Mouse (Mus musculus) cerebellum, adult 9-11 months (tissue): ENCODE data around the gene Kcnh1.

Source experiments
- DNase-seq: peaks from one replicate; pipeline ENCODE4 v3.0.0; 2022

The Kcnh1 gene

DNA sequence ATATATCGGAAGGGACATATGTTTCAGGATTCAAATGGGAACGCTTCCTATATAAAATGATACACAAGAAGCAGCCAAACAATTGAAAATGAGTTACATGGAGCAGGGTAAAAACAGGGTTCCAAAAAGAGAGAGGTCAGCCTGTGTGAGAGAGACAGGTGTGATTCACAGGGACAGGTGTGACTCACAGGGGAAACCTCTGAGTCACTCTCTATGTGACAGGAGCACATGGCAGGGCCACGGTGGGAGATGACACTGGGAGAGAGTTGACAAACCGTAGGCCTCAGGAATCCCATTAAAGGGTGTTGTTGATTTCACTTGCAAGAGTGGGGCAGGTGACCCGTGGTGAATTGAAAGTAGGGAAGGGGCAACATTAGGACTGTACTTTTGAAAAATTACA lies 228.6 kb downstream of the Kcnh1 start:
- no peak for DNase-seq

DNA sequence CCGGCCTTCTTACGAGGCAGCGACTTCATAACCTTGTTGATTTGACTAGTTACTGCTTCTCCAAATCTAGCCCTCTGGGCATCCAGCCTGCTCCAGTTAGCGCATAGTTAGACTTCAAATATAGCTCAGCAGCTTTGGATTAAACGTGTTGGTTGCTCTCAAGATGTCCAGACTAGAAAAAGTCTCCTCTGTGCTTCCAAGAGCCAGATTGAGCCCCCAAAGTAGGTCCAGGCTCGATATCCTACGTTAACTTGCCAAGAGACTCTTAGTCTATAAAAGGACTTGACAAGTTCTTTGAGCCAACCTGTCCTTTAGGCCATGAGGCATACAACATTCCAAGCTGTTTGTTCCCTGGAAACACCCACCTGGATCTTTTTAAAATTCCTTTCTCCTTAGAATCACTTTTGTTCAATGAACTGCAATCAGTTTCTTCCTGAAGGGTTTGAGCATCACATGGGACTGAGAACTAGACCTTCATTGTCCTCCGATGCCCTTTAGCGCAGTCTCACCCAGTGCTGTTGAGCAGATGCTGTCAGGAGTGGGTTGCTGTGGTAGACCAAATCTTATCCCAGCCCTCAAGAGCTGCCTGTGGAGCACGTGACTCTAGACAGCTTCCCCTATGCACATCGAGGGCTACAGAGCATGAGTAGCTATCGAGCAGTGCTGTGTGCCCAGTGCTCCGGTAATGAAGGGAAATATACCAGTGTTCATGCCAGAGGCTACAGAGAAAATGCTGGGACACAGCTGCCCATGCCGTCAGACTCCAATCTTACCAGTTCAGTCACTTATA lies 231.0 kb downstream of the Kcnh1 start:
- DNase-seq: no peak

DNA sequence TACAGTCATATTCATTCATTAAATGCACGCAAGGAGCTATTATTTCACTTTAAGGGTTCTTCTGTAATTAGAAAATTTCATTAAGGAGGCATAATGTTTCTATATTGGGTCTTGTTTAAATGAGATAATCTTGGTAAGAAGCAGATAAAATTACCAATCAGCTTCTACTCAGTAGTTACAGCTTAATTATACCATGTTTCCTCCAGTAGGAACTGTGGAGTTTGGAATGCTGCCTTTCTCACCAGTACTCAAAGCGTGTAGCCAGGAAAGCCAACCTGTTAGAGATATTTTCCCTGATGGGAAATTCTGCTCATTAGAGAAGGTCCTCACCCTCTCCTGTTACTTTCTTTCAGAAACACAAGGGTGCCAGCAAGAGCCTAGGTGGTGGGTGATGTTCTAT lies 240.8 kb downstream of the Kcnh1 start:
- DNase-seq: no peak

DNA sequence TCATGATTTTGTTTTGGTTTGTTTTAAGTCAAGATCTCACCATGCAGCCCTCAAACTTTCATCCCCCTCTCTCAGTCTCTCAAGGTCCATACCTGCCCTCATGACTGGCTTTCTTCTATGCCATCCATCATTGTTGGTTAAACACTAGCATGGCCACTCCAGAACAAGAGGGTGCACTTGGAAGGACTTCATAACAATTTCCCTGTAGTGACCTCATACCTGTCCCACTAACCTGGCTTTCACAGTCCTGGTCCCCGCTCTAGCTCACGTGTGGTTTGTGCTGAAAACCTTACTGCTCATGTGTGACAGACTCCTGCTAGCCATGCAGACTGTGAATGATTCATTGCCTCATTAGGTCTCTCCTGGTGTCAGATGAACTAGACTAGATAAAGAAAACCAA lies 244.9 kb downstream of the Kcnh1 start:
- no peak for DNase-seq

DNA sequence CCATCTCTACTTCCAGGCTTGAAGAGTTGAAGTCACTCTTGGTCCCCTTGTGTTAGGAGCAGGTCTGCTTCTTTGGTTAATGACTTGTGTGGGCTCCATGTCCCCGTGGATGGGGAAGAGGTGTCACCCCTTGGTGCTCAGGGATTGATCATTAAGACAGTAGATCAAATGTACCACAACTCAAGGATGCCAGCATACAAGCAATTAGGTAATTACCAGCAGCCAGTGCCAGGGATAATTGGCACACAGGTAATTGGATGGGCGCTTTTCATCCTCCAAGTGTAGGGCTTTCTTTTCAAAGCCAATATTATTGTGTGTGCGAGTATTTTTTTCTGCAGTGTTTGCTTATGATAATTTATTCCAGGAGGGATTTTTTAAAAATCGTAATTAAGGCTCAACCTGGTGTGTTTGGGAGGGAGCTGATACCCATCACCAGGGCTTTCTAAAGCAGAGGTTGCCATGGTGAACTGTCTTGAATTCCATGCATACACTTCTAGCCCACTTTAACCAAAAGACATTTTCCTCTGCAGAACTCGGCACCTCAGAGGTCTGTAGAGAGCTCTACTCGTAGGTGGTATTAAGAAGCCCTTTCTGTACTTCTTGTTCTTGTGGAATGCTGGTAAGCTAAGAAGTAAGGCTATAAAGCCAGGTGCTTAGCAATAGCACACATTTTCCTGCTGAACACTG lies 248.7 kb downstream of the Kcnh1 start:
- DNase-seq: no peak

DNA sequence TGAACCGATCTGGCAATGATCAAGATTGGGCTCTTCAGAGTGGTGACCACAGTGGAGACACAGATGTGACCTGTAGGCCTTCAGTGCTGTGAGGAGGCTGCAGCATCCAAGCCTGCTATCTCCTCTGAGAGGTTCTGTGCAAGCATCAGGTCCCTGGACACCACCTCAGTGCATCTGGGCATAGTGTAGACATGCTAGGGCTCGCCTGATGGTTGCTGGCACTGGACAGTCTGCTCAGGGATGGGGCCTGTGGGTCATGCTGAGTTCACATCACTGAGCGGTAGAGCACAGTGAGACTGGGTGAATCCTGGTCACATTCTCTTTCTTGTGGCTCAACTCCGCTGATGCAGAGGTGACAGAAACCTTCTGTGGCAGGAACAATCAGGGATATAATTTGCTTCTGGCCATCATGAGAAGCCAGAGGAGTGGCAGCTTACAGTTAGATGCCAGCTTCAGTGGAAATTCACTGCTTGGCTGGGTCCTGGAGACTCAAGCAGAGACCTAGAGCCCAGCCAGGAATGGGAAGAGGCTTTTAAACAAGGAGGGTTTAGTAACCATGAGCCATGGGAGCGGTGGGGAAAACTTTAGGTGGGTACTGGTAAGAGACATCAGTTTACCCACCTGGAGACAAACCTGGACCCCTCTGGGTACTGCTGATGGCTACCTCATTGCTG lies 252.3 kb downstream of the Kcnh1 start:
- peak; percentile 67 for DNase-seq

DNA sequence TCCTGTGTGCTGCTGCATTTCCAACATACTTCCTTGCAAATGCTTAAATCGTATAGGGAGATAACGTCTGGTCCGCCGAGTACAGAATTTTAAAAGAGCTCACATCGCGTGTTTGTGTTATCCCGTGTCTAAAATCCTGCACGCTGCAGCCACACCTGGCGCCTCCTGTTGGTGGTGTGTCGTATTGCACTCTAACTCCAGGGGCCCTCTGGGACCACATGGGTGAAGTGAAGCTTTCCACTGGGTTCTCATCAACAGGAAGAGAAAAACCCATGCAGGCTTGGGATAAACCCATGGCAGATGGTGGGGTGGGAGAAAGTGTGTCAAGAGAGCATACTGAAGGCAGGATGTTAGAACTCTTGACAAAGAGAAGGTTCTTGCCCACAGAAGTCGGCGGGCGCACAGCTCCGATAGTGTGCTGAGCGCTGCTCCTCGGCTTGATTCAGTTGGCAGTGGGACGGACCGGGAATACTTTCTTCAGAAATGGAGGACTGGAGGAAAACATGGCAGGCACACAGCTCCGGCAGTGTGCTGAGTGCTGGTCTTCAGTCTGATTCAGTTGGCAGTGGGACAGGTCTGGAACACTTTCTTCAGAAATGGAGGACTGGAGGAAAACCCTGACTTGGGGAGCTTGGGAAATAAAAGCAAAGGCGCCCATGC lies 253.6 kb downstream of the Kcnh1 start:
- peak; percentile 63 for DNase-seq

DNA sequence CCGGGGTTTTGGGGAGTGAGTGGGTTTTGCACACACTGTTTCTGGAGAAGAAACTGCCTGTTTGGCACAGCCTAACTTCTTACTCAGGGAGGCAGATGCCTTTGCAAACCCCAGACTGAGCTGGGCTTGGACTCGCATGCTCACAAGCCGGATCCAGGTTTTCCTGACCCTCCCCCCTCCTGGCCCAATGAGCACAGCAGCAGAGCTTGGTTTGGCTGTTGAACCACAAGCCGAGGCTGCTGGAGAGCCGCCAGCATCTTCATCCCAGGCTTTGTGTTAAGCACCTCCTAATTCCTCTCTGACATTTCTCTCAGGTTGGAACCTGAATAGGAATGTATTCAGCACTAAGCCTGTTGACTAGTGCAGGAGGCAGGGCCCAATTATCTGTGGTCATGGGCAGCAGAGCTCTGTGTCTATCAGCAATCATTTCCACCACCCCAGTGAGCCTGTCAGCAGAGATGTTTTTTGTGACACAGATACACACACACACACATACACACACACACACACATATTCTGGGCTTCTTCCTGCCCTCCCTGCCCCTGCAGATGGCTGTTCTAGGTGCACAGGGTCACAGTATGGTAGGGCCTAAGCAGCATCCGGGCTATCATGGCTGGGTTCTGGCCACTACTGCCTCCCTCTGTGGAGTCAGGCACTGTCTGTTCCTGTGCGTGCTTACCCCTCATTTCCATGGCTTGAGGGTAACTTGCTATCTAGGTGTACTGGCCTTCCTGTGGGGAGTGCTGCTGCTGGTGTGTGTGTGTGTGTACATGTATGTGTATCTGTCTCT lies 254.3 kb downstream of the Kcnh1 start:
- DNase-seq: peak; percentile 97

DNA sequence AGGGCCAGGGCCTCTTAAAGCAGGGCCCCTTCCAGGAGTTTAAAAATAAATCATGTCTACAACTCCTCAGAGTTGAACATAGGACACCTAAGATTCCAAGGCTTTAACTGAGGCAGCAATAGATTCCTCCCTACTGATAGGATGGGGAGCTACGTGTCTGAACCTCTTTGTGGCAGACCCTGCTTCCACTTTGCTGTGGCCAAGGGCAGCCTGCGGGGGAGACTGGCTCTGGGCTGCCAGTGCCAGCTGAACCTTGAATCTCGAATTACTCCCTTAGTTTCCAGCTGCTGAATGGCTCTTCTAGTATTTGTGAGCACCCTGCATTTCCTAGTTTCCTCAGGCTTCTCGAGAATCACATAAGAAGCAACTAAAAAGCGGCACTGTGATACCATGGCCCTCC lies 255.6 kb downstream of the Kcnh1 start:
- no peak for DNase-seq

DNA sequence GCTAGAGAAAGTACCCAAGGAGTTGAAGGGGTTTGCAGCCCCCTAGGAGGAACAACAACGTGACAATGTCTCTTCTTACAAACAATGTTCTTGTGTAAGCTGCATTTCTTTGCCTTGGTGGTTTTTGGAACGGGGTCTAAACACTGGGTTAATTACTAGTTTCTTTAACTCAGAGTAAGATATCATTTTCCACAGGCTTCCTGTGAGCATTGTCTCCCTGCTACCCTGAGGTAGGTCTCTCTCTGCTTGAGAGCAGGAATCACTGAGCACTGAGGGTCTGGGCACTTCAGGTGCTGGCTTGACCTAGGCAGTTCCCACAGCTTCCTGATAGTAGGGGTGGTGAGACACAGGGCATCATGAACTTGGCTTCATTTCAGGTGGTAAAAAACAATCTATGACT lies 257.1 kb downstream of the Kcnh1 start:
- DNase-seq: no peak

DNA sequence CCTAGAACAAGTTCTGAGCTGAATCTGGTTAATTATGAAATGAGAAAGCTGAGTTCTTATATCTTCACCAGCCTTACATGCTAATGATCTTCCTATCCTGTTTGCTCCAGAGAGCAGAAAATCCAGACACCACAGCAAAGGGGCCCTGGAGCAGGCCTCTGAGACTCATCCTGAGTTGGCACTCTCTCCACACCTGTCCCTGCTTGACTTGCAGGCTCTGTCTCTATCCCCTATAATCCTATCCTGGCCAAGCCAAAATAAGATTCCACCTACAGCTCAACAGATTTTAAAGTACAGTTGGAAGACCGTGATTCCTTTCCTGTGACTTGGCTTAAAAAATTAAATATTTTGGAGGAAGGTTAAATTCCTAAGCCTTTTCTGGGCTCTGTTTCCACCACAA lies 257.9 kb downstream of the Kcnh1 start:
- DNase-seq: no peak

DNA sequence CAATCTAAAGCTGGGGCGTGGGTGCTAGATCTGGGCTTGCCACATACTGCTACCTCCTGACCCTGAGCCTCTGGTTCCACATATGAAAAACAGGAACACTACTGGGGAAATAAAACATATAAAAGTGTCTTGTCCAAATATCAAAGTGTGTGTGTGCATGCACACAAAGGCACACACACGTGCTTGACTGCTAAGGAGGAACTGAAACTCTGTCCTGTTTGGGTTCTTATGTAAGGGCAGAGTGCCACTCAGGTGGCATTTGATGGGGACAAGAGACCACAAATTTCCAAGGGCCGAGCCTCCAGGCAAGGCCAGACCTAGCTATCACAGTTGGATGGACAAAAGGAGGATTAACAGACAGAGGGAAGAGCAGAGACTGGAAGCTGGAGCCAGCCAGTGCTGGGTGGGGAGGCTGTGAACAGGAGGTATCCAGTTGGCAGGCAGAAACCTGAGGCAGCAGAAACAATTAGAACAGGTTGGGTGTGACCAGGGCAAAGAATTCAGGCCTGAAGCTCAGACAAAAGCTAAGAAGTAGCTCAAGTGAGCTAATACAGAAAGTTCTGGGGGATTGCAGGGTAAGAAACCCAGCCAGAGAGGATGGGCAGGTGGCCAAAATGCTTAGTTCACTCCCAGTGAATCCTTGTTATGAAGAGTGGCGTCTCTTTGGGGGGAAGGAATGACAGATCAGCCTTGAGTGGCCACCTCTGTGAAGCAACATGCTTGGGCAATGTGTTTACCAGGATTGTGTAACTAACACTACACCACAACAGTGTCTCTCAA lies 259.2 kb downstream of the Kcnh1 start:
- DNase-seq: peak; percentile 86

DNA sequence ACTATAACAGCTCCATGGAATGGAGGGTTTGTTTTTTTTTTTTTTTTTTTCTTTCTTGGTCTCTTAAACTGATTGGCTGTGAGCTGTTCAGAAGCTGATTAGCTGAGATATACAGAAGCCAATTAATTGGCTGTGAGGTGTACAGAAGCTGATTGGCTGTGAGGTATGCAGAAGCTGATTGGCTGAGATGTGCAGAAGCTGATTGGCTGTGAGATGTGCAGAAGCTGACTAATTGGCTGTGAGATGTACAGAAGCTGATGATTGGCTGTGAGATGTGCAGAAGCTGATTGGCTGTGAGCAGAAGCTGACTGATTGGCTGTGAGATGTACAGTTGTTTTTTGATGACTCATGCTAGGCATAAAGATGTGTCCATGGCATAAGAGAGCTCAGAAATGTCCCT lies 259.9 kb downstream of the Kcnh1 start:
- DNase-seq: no peak

DNA sequence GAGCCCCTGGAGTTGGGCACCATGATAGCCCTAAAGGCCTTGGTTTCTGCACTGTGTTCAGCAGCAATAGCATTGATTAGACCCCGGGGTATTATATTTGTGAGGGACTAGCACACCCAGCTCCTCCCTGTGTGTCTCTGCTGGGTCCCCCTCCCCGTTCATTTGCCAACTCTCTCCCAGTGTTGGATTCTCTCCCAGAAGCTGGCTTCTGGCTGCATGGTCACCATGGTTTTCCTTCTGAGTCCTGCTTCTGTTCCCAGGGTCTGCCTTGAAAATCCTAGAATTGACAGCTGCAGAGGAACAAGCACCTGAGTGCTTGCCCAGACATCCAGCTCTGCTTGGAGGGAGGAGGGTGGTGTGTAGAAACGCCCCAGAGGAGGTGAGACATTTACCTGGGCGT lies 261.1 kb downstream of the Kcnh1 start:
- peak; percentile 55 for DNase-seq

DNA sequence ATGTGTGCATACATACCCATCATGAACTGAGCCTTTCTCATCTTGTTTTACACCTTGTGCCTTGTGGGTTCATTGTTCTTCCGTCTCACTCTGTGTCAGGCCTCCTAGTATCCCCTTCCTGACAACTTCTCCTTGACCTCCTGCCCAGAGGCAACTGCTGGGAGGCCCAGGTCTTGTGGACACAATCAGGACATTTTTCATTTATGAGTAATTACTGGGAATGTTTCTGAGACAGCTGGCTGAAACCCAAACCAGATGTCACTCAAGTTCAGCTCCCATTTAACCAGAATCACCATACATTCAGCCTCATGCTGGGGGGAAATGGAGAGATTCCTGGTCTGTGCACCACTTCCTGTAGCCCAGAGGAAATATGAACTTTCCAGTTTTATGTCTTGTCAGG lies 263.9 kb downstream of the Kcnh1 start:
- no peak for DNase-seq

DNA sequence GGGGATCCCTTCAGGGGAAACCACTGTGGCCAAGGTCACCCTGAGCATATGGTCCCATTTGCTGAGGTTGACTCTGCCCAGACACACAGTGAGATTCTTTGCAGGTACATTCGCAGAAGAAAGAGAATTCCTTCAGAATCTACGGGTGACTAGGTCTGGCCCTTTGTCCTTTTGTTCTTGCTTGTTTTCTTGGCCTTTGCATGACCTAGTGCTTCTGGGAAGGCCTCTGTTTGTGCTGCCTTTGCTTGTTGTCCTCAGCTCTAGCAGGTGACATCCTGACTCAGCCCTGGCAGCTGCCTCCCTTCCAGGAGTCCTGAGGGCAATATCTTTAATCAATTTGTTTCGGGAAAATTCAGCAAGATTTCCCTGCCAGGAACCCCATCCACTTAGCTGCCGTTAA lies 264.4 kb downstream of the Kcnh1 start:
- DNase-seq: no peak

DNA sequence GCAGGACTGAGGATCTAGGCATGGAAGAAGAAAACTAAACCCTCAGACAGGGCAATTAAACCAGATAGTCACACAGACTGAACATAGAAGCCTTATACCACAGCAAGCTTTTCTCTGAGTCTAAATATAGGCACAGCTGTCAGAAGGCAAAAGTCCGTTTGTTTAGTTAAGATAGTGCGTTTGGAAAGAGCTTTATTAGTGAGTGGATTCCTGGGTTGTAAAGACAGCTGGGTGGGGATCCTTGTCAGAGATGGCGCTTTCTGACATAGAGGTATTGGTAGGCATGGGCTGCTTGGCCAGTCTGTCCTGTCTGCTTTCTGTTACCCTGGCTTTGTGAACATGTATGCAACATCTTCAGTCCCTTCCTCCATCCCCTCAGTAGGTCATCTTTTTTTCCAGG lies 266.5 kb downstream of the Kcnh1 start:
- DNase-seq: no peak

DNA sequence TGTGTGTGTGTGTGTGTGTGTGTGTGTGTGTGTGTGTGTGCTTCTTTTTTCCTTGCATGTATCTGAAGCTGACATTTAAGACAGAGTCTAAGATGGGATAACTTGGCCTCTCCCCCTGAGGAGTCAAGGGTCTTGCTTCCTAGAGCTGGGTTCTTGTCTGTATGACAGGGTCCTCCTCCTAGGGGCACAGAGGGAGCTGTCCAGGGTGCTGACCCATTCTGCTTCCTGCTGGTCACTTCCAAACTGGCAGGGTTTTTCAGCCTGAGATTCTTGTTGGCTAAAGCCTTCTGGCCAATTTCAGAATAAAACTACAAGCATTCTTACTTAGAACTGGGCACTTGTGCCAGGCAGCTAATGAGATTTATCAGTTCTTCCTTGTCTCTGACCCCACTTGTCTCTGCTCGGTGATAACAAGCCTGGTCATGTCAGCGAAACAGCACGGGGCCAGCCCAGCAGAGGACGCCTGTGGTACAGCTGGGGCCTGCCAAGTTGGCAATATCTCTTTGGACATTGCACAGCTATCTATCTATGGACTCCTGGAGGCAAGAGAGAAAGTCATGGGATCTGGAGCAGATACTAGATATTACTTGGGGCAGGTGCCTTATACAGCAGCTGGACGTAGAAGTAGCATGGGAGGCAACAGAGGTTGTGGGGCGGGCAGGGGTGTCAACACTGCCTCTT lies 267.1 kb downstream of the Kcnh1 start:
- DNase-seq: peak; percentile 73

DNA sequence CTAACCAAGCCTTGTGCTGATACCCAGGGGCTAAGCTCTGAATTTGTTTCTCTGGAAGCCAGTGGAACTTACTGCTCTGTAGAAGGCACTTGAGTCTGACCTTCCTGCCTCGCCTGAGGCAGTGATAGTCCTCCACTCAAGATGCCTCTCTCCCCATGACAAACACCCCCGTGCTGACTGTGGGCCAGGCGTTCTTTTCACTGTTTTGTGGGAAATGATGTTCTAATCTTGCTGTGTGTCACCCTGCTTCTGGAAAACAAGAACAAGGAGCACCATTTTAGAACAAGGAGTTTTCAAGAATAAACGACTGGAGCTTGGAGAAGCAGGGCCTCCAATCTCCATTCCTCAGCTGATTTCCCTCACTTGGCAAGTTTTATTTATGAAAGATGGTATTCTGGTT lies 273.2 kb downstream of the Kcnh1 start:
- no peak for DNase-seq

DNA sequence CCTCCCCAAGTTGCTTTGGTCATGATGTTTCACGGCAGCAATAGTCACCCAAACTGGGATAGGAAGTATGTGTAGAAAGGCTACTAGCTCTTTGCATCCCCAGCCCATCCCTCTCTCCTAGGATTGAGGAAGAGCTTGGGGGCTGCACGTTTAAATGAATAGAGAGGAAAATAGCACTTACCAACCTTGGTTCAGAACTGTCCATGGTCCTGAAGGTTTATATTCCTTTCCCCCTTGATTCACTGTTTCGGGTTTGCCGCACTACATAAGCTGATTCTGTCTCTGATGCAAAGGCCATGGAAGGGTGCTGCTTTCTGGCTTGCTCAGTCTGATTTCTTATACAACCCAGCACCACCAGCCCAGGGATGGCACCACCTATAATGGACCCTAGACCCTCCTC lies 281.8 kb downstream of the Kcnh1 start:
- DNase-seq: no peak

DNA sequence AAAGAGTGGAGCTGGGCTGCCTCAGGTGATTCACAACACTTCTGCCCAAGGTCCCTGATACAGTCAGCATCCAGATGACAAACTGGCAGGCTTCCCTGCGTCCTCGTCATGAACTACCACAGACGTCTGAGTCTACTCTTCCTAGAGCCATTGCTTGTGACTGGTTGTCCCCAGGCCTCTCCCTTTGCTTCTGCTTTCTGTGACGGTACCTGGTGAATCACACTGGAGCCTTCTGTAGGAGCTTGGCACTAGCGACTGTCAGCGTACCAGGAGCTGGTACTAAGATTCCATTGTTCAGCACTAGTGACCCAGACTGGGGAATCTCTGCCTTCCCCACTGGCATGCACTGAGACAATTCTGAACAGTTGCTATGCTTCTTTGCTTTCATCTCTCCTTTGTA lies 282.6 kb downstream of the Kcnh1 start:
- DNase-seq: no peak
